Mouse (Mus musculus) lung, postnatal 36 days (tissue): ENCODE data around the gene Defa22.
"Not testable (repeated sequence)": the region's sequence is repeated elsewhere in the genome, so short reads cannot be mapped to it uniquely, and the experiment has no call there.

Source experiments
- DNase-seq: peaks from one replicate; pipeline ENCODE4 v3.0.0; 2022; ENCODE audit warnings: mixed read lengths

The Defa22 gene

DNA sequence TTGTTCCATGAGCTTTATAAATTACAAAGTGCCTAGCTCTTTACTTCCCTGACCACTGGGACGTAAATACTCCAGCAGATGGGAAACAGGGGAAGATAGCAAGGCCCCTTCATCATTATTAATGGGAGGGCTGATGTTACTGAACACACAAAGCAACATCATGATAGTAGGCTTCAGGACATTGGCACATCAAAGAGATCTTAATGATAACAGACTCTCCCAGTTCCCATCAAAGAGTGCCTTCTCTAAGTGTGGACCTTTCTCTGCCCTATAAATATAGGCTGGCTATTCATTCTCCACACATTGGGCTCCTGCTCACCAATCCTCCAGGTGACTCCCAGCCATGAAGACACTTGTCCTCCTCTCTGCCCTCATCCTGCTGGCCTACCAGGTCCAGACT, at the start of gene Defa22:
Defa22 (plus strand) TSS at position 301 of the 400 bp plus-strand sequence.
- DNase-seq, result not testable (repeated sequence)

DNA sequence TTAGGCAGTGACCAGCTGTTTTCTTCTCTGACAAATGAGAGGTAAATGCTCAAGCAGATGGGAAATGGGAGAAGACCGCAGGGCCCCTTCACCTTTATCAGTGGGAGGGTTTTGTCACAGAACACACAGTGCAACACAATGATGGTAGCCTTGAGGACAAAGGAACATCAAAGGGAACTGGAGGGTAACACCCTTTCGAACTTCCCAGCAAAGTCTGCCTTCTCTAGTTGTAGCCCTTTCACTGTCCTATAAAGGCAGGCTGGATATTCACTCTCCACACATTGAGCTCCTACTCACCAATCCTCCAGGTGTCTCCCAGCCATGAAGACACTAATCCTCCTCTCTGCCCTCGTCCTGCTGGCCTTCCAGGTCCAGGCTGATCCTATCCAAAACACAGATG, 27.7 kb upstream of the Defa22 start, which contains the start of gene Defa30:
Defa30 (plus strand) TSS at position 301 of the 400 bp plus-strand sequence.
- DNase-seq, result not testable (repeated sequence)

DNA sequence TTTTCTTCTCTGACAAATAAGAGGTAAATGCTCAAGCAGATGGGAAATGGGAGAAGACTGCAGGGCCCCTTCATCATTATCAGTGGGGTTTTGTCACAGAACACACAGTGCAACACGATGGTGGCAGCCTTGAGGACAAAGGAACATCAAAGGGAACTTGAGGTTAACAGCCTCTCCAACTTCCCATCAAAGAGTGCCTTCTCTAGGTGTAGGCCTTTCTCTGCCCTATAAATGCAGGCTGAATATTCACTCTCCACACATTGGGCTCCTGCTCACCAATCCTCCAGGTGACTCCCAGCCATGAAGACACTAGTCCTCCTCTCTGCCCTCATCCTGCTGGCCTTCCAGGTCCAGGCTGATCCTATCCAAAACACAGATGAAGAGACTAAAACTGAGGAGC, 29.2 kb downstream of the Defa22 start, which contains the start of gene Defa31:
Defa31 (plus strand) TSS at position 301 of the 400 bp plus-strand sequence.
- DNase-seq, result not testable (repeated sequence)

DNA sequence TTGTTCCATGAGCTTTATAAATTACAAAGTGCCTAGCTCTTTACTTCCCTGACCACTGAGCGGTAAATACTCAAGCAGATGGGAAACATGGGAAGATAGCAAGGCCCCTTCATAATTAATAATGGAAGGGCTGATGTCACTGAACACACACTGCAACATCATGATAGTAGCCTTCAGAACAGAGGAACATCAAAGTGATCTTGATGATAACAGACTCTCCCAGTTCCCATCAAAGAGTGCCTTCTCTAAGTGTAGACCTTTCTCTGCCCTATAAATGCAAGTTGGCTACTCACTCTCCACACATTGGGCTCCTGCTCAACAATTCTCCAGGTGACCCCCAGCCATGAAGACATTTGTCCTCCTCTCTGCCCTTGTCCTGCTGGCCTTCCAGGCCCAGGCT, 39.2 kb downstream of the Defa22 start, which contains the start of gene Gm15293:
Gm15293 (plus strand) TSS at position 301 of the 400 bp plus-strand sequence.
- DNase-seq, result not testable (repeated sequence)
